Mouse (Mus musculus) cerebellum, adult 2 months (tissue): ENCODE data around the gene Gm47955. TPM values are rescaled to one million over a fixed set of nuclear protein-coding genes. Genes with fewer than 3 reads are reported as not detected.
"Not testable (repeated sequence)": the region's sequence is repeated elsewhere in the genome, so short reads cannot be mapped to it uniquely, and the experiment has no call there.

Source experiments
- DNase-seq, 2 experiments: peaks; one replicate each; pipeline ENCODE4 v3.0.0; 2021
- H3K27ac ChIP-seq: fragments of 200-500 bp; 2 replicates; pipeline ENCODE4 v1.5.1; 2012; ENCODE audit warnings: low read length, control low read depth, inconsistent platforms; ENCODE audit not compliant: insufficient read depth
- H3K27me3 ChIP-seq: fragments of 200-500 bp; 2 replicates; pipeline ENCODE4 v1.6.1; 2012; ENCODE audit warnings: inconsistent platforms, mild to moderate bottlenecking, low read length, moderate library complexity; ENCODE audit not compliant: control insufficient read depth, insufficient read depth
- H3K4me1 ChIP-seq: fragments of 200-500 bp; 2 replicates; pipeline ENCODE4 v1.6.1; 2011; ENCODE audit warnings: low read length; ENCODE audit not compliant: control insufficient read depth, insufficient read depth
- H3K4me3 ChIP-seq: fragments of 200-500 bp; replicated peaks from 2 replicates; pipeline ENCODE3; 2011; ENCODE audit warnings: mild to moderate bottlenecking, low read depth, low read length, control low read depth; ENCODE audit not compliant: insufficient read depth
- CTCF ChIP-seq: fragments of 200-500 bp; IDR thresholded peaks from 2 replicates; pipeline ENCODE4 v1.5.1; 2011; ENCODE audit warnings: low read depth, mild to moderate bottlenecking, control low read depth, low read length, moderate library complexity, borderline replicate concordance; ENCODE audit not compliant: insufficient read depth
- POLR2A ChIP-seq: fragments of 200-500 bp; IDR thresholded peaks from 2 replicates; pipeline ENCODE4 v1.6.1; 2011; ENCODE audit warnings: low read length, control low read depth, borderline replicate concordance; ENCODE audit not compliant: insufficient read depth
- WGBS: fragments of 180-500 bp; shearing (Covaris S2); methylation state at CpG from one replicate; pipeline ENCODE4 v1.1.7; 2018; 5-methylcytosine and 5-hydroxymethylcytosine counted together
- polyA plus RNA-seq: library from polyadenylated mRNA; depleted of rRNA; stranded (reverse); fragments of >200 nt; gene quantifications from 2 replicates; pipeline ENCODE4 v1.2.3, GENCODE M21; 2012; rRNA removed

Gm47955 gene
- polyA plus RNA-seq: not detected in 2 replicates

DNA sequence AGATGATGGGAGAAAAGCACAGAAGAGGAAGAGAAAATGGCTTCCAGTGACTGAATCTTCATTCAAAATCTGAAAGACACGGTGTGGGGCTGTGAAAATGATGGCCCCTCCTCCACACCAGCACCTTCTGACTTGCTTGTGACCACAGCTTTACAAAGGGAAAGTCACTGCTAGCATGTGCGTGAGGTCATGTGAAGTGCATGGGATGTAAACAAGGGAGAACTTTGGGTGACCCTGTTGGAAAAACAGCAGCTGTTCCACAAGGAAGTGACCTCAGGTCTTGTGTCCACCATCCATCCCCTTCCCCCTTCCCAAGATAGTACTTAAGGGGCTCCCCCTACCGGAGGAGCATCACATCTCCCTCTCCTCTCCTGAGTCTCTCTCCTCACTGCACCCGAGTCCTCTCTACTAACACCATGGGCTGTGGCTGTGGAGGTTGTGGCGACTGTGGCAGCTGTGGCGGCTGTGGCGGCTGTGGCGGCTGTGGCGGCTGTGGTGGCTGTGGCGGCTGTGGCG lies at the start of gene Gm47955:
Gene Gm47955, plus strand, starts transcription at position 417 of the 516 bp plus-strand sequence.
- Histone ChIP-seq H3K4me3 (no peak within 1 kb of the TSS), H3K27me3 (no peaks in the 10 kb centered on the region), H3K4me1 (no peaks in the 10 kb centered on the region), H3K27ac (no peak within 1 kb of the TSS)
- TF ChIP-seq CTCF (no peak), POLR2A (no peak)
- 94% methylated on average over 11 of the region's 11 CpGs for WGBS
- DNase-seq: no peak

DNA sequence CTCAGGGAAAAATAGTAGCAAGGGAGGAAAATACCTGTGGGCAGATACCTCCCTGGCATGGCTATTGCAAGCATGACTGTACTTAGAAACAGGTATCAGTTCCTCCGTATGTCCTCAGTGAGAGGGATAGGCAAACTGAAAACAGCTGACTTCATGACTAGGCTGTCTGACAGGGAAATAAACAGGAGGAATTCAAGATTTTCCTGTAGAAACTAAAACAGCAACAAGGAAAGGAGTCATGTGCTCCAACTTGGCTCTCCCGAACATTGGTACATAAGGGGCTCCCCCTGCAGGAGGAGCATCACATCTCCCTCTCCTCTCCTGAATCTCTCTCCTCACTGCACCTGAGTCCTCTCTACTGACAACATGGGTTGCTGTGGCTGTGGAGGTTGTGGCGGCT lies 47.1 kb upstream of the Gm47955 start, which contains the start of gene A030005L19Rik:
Gene A030005L19Rik, plus strand, starts transcription at position 301 of the 400 bp plus-strand sequence.
- 93% methylated on average over 3 of the region's 3 CpGs for WGBS
- no peak within 1 kb of the TSS for H3K27ac ChIP-seq
- H3K4me3 ChIP-seq: no peak within 1 kb of the TSS
- TF ChIP-seq CTCF (no peak), POLR2A (no peak)
- H3K27me3 ChIP-seq: no peaks in the 10 kb centered on the region
- DNase-seq: no peak
- H3K4me1 ChIP-seq: no peaks in the 10 kb centered on the region

GRCm38 (mm10) chr1:82913434-82913833 lies 46.7 kb upstream of the Gm47955 start:
- not testable (repeated sequence) for DNase-seq, H3K27ac ChIP-seq, H3K4me1 ChIP-seq, H3K27me3 ChIP-seq, H3K4me3 ChIP-seq
- 92% methylated on average over 5 of the region's 5 CpGs for WGBS

DNA sequence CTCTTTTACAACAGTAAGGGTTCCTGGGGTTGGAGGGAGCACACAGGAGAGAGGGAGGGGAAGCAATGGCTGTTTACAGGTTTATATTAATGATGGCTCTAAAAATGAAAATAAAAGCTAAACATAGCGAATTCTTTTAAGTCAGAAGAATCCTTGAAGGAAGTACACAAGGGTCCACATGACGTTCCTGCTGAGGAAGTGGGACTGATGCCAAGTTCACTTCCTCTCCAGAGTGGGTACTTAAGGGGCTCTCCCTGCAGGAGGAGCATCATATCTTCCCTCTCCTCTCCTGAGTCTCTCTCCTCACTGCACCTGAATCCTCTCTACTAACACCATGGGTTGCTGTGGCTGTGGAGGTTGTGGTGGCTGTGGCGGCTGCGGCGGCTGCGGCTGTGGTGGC lies 35.4 kb upstream of the Gm47955 start, which contains the start of gene A030014E15Rik:
Gene A030014E15Rik, plus strand, starts transcription at position 268 of the 400 bp plus-strand sequence.
- H3K4me1 ChIP-seq: no peaks in the 10 kb centered on the region
- no peaks in the 10 kb centered on the region for H3K27me3 ChIP-seq
- 83% methylated on average over 6 of the region's 6 CpGs for WGBS
- no peak within 1 kb of the TSS for H3K4me3 ChIP-seq
- no peak for TF ChIP-seq POLR2A
- TF ChIP-seq CTCF: no peak
- H3K27ac ChIP-seq: no peak within 1 kb of the TSS
- no peak for DNase-seq

DNA sequence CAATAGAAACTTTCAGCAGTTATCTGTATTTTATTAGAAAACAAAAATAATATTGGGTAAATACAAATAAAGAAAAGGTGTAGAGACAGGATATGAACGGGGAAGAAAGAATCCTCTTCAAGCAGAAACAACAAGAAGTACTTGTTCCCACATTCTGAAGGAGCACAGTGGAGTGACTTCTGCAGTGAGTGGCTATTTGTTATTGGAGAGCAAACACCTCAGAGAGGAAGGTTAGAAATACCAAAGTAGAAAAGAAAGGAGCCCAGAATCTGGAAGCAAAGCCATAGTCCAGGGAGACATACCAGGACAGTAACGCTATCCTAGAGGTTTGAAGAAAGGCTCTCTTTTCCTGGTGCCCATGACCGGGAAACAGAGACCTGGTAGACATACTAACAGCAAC lies 29.5 kb upstream of the Gm47955 start:
- H3K4me3 ChIP-seq, H3K27ac ChIP-seq, H3K4me1 ChIP-seq, H3K27me3 ChIP-seq, DNase-seq: not testable (repeated sequence)
- WGBS: 88% methylated on average over 3 of the region's 3 CpGs

GRCm38 (mm10) chr1:82931326-82931725 lies 28.8 kb upstream of the Gm47955 start, which contains the start of gene Gm6217:
Gene Gm6217, minus strand, starts transcription at chr1:82931399.
- not testable (repeated sequence) for H3K27me3 ChIP-seq, H3K27ac ChIP-seq, DNase-seq, H3K4me3 ChIP-seq, H3K4me1 ChIP-seq
- WGBS: no CpG with 5 or more reads among the region's 6 CpGs

DNA sequence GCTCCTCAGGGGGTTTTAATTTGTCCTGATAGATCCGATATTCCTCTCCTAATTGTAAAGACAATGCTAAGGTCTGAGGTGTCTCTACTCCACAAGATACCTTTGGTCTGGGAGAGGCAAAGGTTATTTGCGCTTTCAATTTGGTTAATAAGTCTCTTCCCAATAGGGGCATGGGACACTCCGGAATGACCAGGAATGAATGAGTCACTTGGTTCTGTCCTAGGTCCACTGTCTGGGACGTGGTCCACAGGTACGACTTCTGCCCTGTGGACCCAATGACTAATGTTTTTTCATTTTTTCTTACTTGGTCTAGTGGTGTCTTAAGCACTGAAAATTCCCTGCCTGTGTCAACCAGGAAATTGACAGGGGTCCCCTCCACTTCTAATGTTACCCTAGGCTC lies 21.4 kb upstream of the Gm47955 start:
- H3K4me3 ChIP-seq: no peak overlapping the region
- no peaks in the 10 kb centered on the region for H3K27me3 ChIP-seq
- DNase-seq: no peak
- H3K27ac ChIP-seq: no peak overlapping the region
- 94% methylated on average over 5 of the region's 5 CpGs for WGBS
- TF ChIP-seq POLR2A (no peak), CTCF (no peak)
- H3K4me1 ChIP-seq: no peaks in the 10 kb centered on the region

DNA sequence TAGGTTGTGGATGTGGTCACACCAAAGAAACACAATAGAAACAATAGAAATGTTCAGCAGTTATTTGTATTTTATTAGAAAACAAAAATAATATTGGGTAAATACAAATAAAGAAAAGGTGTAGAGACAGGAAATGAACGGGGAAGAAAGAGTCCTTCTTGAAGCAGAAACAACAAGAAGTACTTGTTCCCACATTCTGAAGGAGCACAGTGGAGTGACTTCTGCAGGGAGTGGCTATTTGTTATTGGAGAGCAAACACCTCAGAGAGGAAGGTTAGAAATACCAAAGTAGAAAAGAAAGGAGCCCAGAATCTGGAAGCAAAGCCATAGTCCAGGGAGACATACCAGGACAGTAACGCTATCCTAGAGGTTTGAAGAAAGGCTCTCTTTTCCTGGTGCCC lies 17.6 kb upstream of the Gm47955 start:
- DNase-seq, H3K4me1 ChIP-seq, H3K27ac ChIP-seq, H3K4me3 ChIP-seq, H3K27me3 ChIP-seq: not testable (repeated sequence)
- WGBS: 89% methylated on average over 2 of the region's 2 CpGs

DNA sequence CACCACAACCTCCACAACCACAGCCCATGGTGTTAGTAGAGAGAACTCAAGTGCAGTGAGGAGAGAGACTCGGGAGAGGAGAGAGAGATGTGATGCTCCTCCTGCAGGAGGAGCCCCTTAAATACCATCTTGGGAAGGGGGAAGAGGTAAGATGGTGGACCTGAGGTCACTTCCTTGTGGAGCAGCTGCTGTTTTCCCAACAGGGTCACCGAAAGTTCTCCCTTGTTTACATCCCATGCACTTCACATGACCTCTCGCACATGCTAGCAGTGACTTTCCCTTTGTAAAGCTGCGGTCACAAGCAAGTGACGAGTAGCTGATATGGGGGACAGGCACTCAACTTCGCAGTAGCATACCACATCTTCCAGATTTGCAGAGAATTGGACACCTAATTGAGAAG lies 16.8 kb upstream of the Gm47955 start, which contains the start of gene A030003K21Rik:
Gene A030003K21Rik, minus strand, starts transcription at position 94 of the 400 bp plus-strand sequence.
- not testable (repeated sequence) for H3K4me3 ChIP-seq, H3K4me1 ChIP-seq, H3K27me3 ChIP-seq, DNase-seq, H3K27ac ChIP-seq
- no CpG with 5 or more reads among the region's 6 CpGs for WGBS

DNA sequence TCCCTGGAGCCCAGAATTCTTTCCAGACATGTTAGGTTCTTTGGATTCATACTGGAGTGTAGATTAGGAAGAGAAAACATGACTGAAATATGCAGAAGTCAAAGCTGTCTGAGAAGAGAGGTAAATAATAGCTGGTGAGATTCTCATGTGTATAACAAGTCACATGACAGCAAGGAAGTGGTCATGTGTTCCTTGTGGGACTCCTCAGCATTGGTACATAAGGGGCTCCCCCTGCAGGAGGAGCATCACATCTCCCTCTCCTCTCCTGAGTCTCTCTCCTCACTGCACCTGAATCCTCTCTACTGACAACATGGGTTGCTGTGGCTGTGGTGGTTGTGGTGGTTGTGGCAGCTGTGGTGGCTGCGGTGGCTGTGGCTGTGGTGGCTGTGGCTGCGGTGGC lies 14.1 kb upstream of the Gm47955 start:
- 100% methylated on average over 2 of the region's 2 CpGs for WGBS
- H3K27ac ChIP-seq, H3K27me3 ChIP-seq, H3K4me3 ChIP-seq, DNase-seq, H3K4me1 ChIP-seq: not testable (repeated sequence)
